Mouse (Mus musculus) ES-Bruce4 (cell line): Measurements from ENCODE around the gene Ran.

ENCODE experiments used
- CTCF ChIP-seq: IDR thresholded peaks from one replicate; pipeline ENCODE4 v1.8.1; 2011; ENCODE audit warnings: low read depth, low read length
- POLR2A ChIP-seq: IDR thresholded peaks from one replicate; pipeline ENCODE4 v1.8.1; 2011; ENCODE audit warnings: low read length; ENCODE audit not compliant: insufficient read depth

GRCm38 (mm10) chr5:129066541-129067230 lies 46.8 kb downstream of the Ran start:
- TF ChIP-seq CTCF (no peak), POLR2A (no peak)
